Mouse (Mus musculus) limb, embryonic 14.5 days (tissue): ENCODE measurements around the gene Selenot. TPM values are rescaled to one million over a fixed set of nuclear protein-coding genes. Genes with fewer than 3 reads are reported as not detected.

Experiments
- ATAC-seq: fragments of 200-750 bp; cut with Nextera tagmentation; 2 replicates; pipeline ENCODE4 v1.8.0; 2017; ENCODE audit warnings: low read depth, moderate number of reproducible peaks, moderate TSS enrichment; ENCODE audit not compliant: low FRiP score
- DNase-seq: peaks from one replicate; pipeline ENCODE4 v3.0.0-alpha.2; 2015; ENCODE audit warnings: low spot score
- H3K27ac ChIP-seq: fragments of 300-500 bp; sonication (generic); replicated peaks from 2 replicates; pipeline ENCODE4 v1.5.1; 2014; ENCODE audit warnings: low read depth, mild to moderate bottlenecking, low read length, moderate library complexity, mixed read lengths
- H3K27me3 ChIP-seq: fragments of 300-500 bp; sonication (generic); 2 replicates; pipeline ENCODE4 v1.6.1; 2014; ENCODE audit warnings: low read length, mixed read lengths; ENCODE audit not compliant: control insufficient read depth, insufficient read depth
- H3K36me3 ChIP-seq: fragments of 300-500 bp; sonication (generic); 2 replicates; pipeline ENCODE4 v1.6.1; 2014; ENCODE audit warnings: mild to moderate bottlenecking, low read length, moderate library complexity, mixed read lengths; ENCODE audit not compliant: control insufficient read depth, insufficient read depth
- H3K4me1 ChIP-seq: fragments of 300-500 bp; sonication (generic); 2 replicates; pipeline ENCODE4 v1.6.1; 2014; ENCODE audit warnings: antibody characterized with exemption, low read length, mixed read lengths; ENCODE audit not compliant: control insufficient read depth, insufficient read depth
- H3K4me2 ChIP-seq: fragments of 300-500 bp; sonication (generic); replicated peaks from 2 replicates; pipeline ENCODE4 v1.6.1; 2014; ENCODE audit warnings: low read depth, mild to moderate bottlenecking, low read length, moderate library complexity; ENCODE audit not compliant: severe bottlenecking
- H3K4me3 ChIP-seq: fragments of 300-500 bp; sonication (generic); replicated peaks from 2 replicates; pipeline ENCODE4 v1.5.1; 2014; ENCODE audit warnings: low read length
- H3K9ac ChIP-seq: fragments of 300-500 bp; sonication (generic); 2 replicates; pipeline ENCODE4 v1.6.1; 2014; ENCODE audit warnings: mild to moderate bottlenecking, low read depth, low read length, moderate library complexity; ENCODE audit not compliant: severe bottlenecking
- H3K9me3 ChIP-seq: fragments of 300-500 bp; sonication (generic); 2 replicates; pipeline ENCODE4 v1.6.1; 2016; ENCODE audit warnings: low read length; ENCODE audit not compliant: control insufficient read depth
- POLR2A ChIP-seq: fragments of 200-500 bp; IDR thresholded peaks from 2 replicates; pipeline ENCODE4 v1.8.0; 2012; ENCODE audit warnings: inconsistent platforms, mild to moderate bottlenecking, moderate library complexity, borderline replicate concordance; ENCODE audit not compliant: insufficient read depth, insufficient read length; ENCODE audit errors: extremely low read depth
- WGBS: fragments of 180-500 bp; shearing (Covaris S2); extraction: QIAGEN DNeasy Blood & Tissue Kit; methylation state at CpG from one replicate; pipeline ENCODE4 v1.1.7; 2014; 5-methylcytosine and 5-hydroxymethylcytosine counted together
- polyA plus RNA-seq, 2 experiments: library from polyadenylated mRNA; depleted of rRNA in 1 of 2; stranded (reverse) in 1 of 2; unstranded in 1 of 2; fragments of >200 nt; fragmentation: Nextera tagmentation in 1 of 2; extraction: Ambion mirVana in 1 of 2; gene quantifications; 2 replicates each; pipeline versions ENCODE4 v1.2.1 to v1.2.3; 2012 to 2014

Gene Selenot
- polyA plus RNA-seq, 2 experiments: 21.1 to 37.6 TPM

- WGBS: under 1% methylated on average over 33 of the region's 34 CpGs
- no peaks in the 10 kb centered on the region for H3K9me3 ChIP-seq
- H3K27me3 ChIP-seq: no peaks in the 10 kb centered on the region
- H3K36me3 ChIP-seq: no peaks in the 10 kb centered on the region
- no peak within 1 kb of the TSS for H3K27ac ChIP-seq
- peak within 1 kb of the TSS; percentile 48 for H3K4me3 ChIP-seq
- H3K9ac ChIP-seq: peak within 1 kb of the TSS; percentile 65
- no peaks in the 10 kb centered on the region for H3K4me1 ChIP-seq
- TF ChIP-seq POLR2A: no peak
- ATAC-seq: peak; percentile 82
- DNase-seq: peak; percentile 41
- H3K4me2 ChIP-seq: peak within 1 kb of the TSS; percentile 94
These were observed 60.2 kb downstream of the Selenot start, which contains the start of gene Erich6 for GRCm38 (mm10) chr3:58636406-58637295. Erich6 (minus strand) TSS chr3:58637207.

Other genes with a start within 250 kb of the Selenot start
- gene Tsc22d2, start 161.9 kb upstream of the Selenot start, polyA plus RNA-seq (2012; rRNA removed): 19.6 and 26.3 TPM in 2 replicates
- gene Tsc22d2, start 161.9 kb upstream of the Selenot start, polyA plus RNA-seq (2014; fragmentation: Nextera tagmentation; extraction: Ambion mirVana): 17.1 and 20.5 TPM in 2 replicates
- gene Eif2a, start 50.8 kb upstream of the Selenot start, polyA plus RNA-seq (2012; rRNA removed): 49.7 and 52.2 TPM in 2 replicates
- gene Eif2a, start 50.8 kb upstream of the Selenot start, polyA plus RNA-seq (2014; fragmentation: Nextera tagmentation; extraction: Ambion mirVana): 52.8 and 55.8 TPM in 2 replicates
- gene Serp1, start 50.7 kb upstream of the Selenot start, polyA plus RNA-seq (2012; rRNA removed): 63.8 and 65.7 TPM in 2 replicates
- gene Serp1, start 50.7 kb upstream of the Selenot start, polyA plus RNA-seq (2014; fragmentation: Nextera tagmentation; extraction: Ambion mirVana): 168 and 177 TPM in 2 replicates
- 0.09 and 0.21 TPM in 2 replicates for gene Erich6, start 60.6 kb downstream of the Selenot start, polyA plus RNA-seq (2012; rRNA removed)
- gene Erich6, start 60.6 kb downstream of the Selenot start, polyA plus RNA-seq (2014; fragmentation: Nextera tagmentation; extraction: Ambion mirVana): not detected in 2 replicates
- gene Siah2, start 115.8 kb downstream of the Selenot start, polyA plus RNA-seq (2012; rRNA removed): 12.2 and 16.9 TPM in 2 replicates
- 7.5 and 10.7 TPM in 2 replicates for gene Siah2, start 115.8 kb downstream of the Selenot start, polyA plus RNA-seq (2014; fragmentation: Nextera tagmentation; extraction: Ambion mirVana)
- gene Mindy4b-ps, start 245.7 kb downstream of the Selenot start, polyA plus RNA-seq (2012; rRNA removed): 0.04 and 0.13 TPM in 2 replicates
- gene Mindy4b-ps, start 245.7 kb downstream of the Selenot start, polyA plus RNA-seq (2014; fragmentation: Nextera tagmentation; extraction: Ambion mirVana): not detected in 2 replicates